Mouse (Mus musculus) forebrain, embryonic 16.5 days (tissue): Measurements from ENCODE around the gene Ccdc177. TPM values are rescaled to one million over a fixed set of nuclear protein-coding genes. Genes with fewer than 3 reads are reported as not detected.

ENCODE experiments used
- ATAC-seq: fragments of 200-750 bp; cut with Nextera tagmentation; 2 replicates; pipeline ENCODE4 v1.8.0; 2017; ENCODE audit warnings: mild to moderate bottlenecking, moderate library complexity
- H3K27ac ChIP-seq: fragments of 300-500 bp; sonication (generic); 2 replicates; pipeline ENCODE4 v1.5.1; 2014; ENCODE audit warnings: low read length, control low read depth
- H3K27me3 ChIP-seq: fragments of 300-500 bp; sonication (generic); replicated peaks from 2 replicates; pipeline ENCODE4 v1.6.1; 2014; ENCODE audit warnings: low read length; ENCODE audit not compliant: control insufficient read depth, insufficient read depth
- H3K36me3 ChIP-seq: fragments of 300-500 bp; sonication (generic); 2 replicates; pipeline ENCODE4 v1.6.1; 2014; ENCODE audit not compliant: control insufficient read depth, insufficient read depth
- H3K4me1 ChIP-seq: fragments of 300-500 bp; sonication (generic); replicated peaks from 2 replicates; pipeline ENCODE4 v1.6.1; 2014; ENCODE audit warnings: low read length; ENCODE audit not compliant: control insufficient read depth, insufficient read depth
- H3K4me2 ChIP-seq: fragments of 300-500 bp; sonication (generic); 2 replicates; pipeline ENCODE4 v1.6.1; 2014; ENCODE audit warnings: mild to moderate bottlenecking, low read length, control low read depth
- H3K4me3 ChIP-seq: fragments of 300-500 bp; sonication (generic); replicated peaks from 2 replicates; pipeline ENCODE4 v1.5.1; 2014; ENCODE audit warnings: mild to moderate bottlenecking, low read length, control low read depth
- H3K9ac ChIP-seq: fragments of 300-500 bp; sonication (generic); replicated peaks from 2 replicates; pipeline ENCODE4 v1.6.1; 2014; ENCODE audit warnings: low read depth, low read length, control low read depth
- H3K9me3 ChIP-seq: fragments of 300-500 bp; sonication (generic); 2 replicates; pipeline ENCODE4 v1.6.1; 2016; ENCODE audit warnings: low read length; ENCODE audit not compliant: control insufficient read depth
- WGBS: fragments of 180-500 bp; shearing (Covaris S2); extraction: QIAGEN DNeasy Blood & Tissue Kit; methylation state at CpG from one replicate; pipeline ENCODE4 v1.1.7; 2014; 5-methylcytosine and 5-hydroxymethylcytosine counted together
- polyA plus RNA-seq: library from polyadenylated mRNA; unstranded; fragments of >200 nt; fragmentation: Nextera tagmentation; extraction: Ambion mirVana; gene quantifications from 2 replicates; pipeline ENCODE4 v1.2.1, GENCODE M21; 2015

Ccdc177 gene
- polyA plus RNA-seq, 1 experiment from 2014 or later: 4.5 TPM

DNA sequence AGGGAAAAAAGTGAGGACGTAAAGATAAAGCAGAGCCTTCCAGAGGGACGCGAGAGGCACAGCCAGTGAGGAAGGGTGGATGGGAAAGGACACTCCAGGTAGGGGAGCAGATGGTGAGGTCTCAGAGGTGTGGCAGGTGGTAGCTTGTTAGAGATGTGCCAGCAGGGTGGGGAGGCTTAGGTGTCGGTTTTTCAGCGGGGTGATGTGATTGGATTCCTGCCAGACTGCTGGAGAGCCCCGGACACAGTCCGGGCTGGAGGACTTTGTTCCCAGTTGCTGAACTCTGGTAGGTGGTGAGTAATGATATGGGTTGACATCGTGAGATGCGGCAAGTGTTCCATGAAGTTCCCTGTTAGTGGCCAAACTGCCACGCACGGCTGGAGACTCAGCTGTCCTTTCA lies 27.1 kb upstream of the Ccdc177 start:
- ATAC-seq: no peak
- H3K9ac ChIP-seq: no peak overlapping the region
- no peak overlapping the region for H3K4me3 ChIP-seq
- H3K36me3 ChIP-seq: no peaks in the 10 kb centered on the region
- H3K4me1 ChIP-seq: peaks cover 14% of the 10 kb centered on the region
- H3K4me2 ChIP-seq: no peak overlapping the region
- no peak overlapping the region for H3K27ac ChIP-seq
- H3K9me3 ChIP-seq: no peaks in the 10 kb centered on the region
- no peaks in the 10 kb centered on the region for H3K27me3 ChIP-seq
- WGBS: 42% methylated on average over 11 of the region's 11 CpGs

GRCm38 (mm10) chr12:80786591-80786990 lies 26.1 kb upstream of the Ccdc177 start:
- Histone ChIP-seq H3K4me2 (no peak overlapping the region), H3K4me3 (no peak overlapping the region), H3K9ac (no peak overlapping the region), H3K9me3 (no peaks in the 10 kb centered on the region), H3K4me1 (peaks cover 11% of the 10 kb centered on the region), H3K36me3 (no peaks in the 10 kb centered on the region), H3K27ac (no peak overlapping the region), H3K27me3 (no peaks in the 10 kb centered on the region)
- ATAC-seq: no peak
- WGBS: 79% methylated on average over 1 of the region's 1 CpGs

GRCm38 (mm10) chr12:80785597-80785996 lies 25.1 kb upstream of the Ccdc177 start:
- H3K9ac ChIP-seq: no peak overlapping the region
- H3K4me1 ChIP-seq: peaks cover 6% of the 10 kb centered on the region
- no peaks in the 10 kb centered on the region for H3K9me3 ChIP-seq
- no peak overlapping the region for H3K4me2 ChIP-seq
- 93% methylated on average over 4 of the region's 4 CpGs for WGBS
- H3K27me3 ChIP-seq: no peaks in the 10 kb centered on the region
- no peak for ATAC-seq
- no peak overlapping the region for H3K27ac ChIP-seq
- no peaks in the 10 kb centered on the region for H3K36me3 ChIP-seq
- no peak overlapping the region for H3K4me3 ChIP-seq

DNA sequence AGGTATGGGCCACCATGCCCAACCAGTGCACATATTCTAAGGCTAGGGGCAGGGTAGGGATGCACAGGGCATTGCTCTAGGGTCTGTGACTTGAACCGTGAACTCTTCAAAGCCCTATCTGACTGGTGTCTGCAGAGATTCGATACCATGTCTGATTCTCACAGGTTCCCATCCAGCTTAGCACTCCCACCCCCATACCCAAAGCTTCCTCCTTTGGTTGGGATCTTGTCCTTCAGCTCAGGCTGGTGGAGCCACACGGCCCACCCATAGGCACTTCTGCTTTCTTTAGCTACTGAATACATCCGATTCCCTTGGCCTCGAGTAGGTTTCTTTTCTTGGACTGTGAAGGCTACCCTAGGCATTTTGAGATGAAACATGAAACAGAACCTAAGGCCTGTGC lies 24.5 kb upstream of the Ccdc177 start:
- no peak overlapping the region for H3K9ac ChIP-seq
- H3K4me1 ChIP-seq: peaks cover 4% of the 10 kb centered on the region
- no peak overlapping the region for H3K4me3 ChIP-seq
- H3K27me3 ChIP-seq: no peaks in the 10 kb centered on the region
- WGBS: 85% methylated on average over 5 of the region's 5 CpGs
- no peak overlapping the region for H3K4me2 ChIP-seq
- H3K9me3 ChIP-seq: no peaks in the 10 kb centered on the region
- no peaks in the 10 kb centered on the region for H3K36me3 ChIP-seq
- no peak overlapping the region for H3K27ac ChIP-seq
- no peak for ATAC-seq

- Histone ChIP-seq H3K4me3 (no peak overlapping the region), H3K27ac (no peak overlapping the region), H3K9ac (no peak overlapping the region), H3K27me3 (no peaks in the 10 kb centered on the region), H3K9me3 (no peaks in the 10 kb centered on the region), H3K4me2 (no peak overlapping the region), H3K4me1 (no peaks in the 10 kb centered on the region), H3K36me3 (no peaks in the 10 kb centered on the region)
- ATAC-seq: no peak
- 71% methylated on average over 1 of the region's 1 CpGs for WGBS
Observed at GRCm38 (mm10) chr12:80783889-80784288, 23.4 kb upstream of the Ccdc177 start.

GRCm38 (mm10) chr12:80782892-80783291 lies 22.4 kb upstream of the Ccdc177 start:
- 54% methylated on average over 3 of the region's 3 CpGs for WGBS
- H3K4me1 ChIP-seq: no peaks in the 10 kb centered on the region
- no peaks in the 10 kb centered on the region for H3K27me3 ChIP-seq
- H3K9me3 ChIP-seq: no peaks in the 10 kb centered on the region
- no peak for ATAC-seq
- H3K27ac ChIP-seq: no peak overlapping the region
- H3K4me3 ChIP-seq: no peak overlapping the region
- H3K36me3 ChIP-seq: no peaks in the 10 kb centered on the region
- H3K9ac ChIP-seq: no peak overlapping the region
- H3K4me2 ChIP-seq: no peak overlapping the region

DNA sequence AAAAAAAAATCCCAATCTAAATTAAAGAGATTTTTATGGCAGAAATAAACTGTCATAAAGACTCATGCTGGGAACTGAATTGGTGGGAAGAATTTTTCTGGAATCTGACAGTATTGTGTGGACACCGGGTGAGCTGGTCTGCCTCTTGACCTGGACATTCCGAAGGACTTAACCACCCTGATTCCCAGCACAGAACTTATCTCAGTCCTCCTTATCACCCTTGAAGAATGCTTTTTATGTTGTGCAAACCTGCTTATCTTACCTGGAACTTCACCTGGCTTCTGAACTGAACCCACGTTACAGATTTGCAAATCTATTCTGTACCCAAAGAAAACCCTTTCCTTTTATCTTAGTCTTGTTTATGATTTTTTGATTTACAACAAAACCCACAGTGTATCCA lies 21.7 kb upstream of the Ccdc177 start:
- H3K9me3 ChIP-seq: no peaks in the 10 kb centered on the region
- H3K27me3 ChIP-seq: no peaks in the 10 kb centered on the region
- H3K4me1 ChIP-seq: no peaks in the 10 kb centered on the region
- H3K36me3 ChIP-seq: no peaks in the 10 kb centered on the region
- H3K27ac ChIP-seq: no peak overlapping the region
- 93% methylated on average over 3 of the region's 3 CpGs for WGBS
- H3K4me2 ChIP-seq: no peak overlapping the region
- H3K9ac ChIP-seq: no peak overlapping the region
- no peak for ATAC-seq
- H3K4me3 ChIP-seq: no peak overlapping the region

DNA sequence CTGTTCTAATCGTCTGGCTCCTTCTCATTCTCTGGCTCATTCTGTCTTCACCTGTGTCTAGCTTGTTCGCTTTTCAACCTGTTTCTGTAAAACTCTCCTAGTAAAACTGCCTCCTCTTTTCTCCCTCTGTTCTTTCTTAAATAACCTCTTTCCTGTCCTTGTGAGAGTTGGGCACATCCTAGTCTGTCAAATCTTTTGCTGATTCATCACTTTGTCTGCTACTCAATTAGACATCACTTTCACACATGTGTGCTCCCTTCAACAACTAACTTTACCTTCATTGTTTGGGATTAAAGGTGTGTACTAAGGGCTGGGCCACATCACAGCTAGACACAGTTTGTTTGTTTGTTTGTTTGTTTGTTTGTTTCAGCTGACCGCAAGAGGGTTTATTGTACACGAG lies 19.3 kb upstream of the Ccdc177 start:
- no peaks in the 10 kb centered on the region for H3K4me1 ChIP-seq
- no peaks in the 10 kb centered on the region for H3K9me3 ChIP-seq
- H3K27ac ChIP-seq: no peak overlapping the region
- no peak overlapping the region for H3K4me3 ChIP-seq
- 86% methylated on average over 4 of the region's 4 CpGs for WGBS
- no peak overlapping the region for H3K4me2 ChIP-seq
- no peak overlapping the region for H3K9ac ChIP-seq
- no peaks in the 10 kb centered on the region for H3K27me3 ChIP-seq
- ATAC-seq: no peak
- H3K36me3 ChIP-seq: no peaks in the 10 kb centered on the region

- ATAC-seq: no peak
- 83% methylated on average over 16 of the region's 16 CpGs for WGBS
Observed at GRCm38 (mm10) chr12:80778188-80778936, 17.9 kb upstream of the Ccdc177 start.

More at GRCm38 (mm10) chr12:80778188-80778936, 17.9 kb upstream of the Ccdc177 start:
- Histone ChIP-seq H3K4me3 (no peak overlapping the region), H3K4me2 (no peak overlapping the region), H3K36me3 (no peaks in the 10 kb centered on the region), H3K9me3 (no peaks in the 10 kb centered on the region), H3K9ac (no peak overlapping the region), H3K27me3 (no peaks in the 10 kb centered on the region), H3K4me1 (no peaks in the 10 kb centered on the region), H3K27ac (no peak overlapping the region)
